Mouse (Mus musculus) lung, postnatal 0 days (tissue): ENCODE results near the gene Slc6a1.

Source experiments
- CTCF ChIP-seq: IDR thresholded peaks from 2 replicates; pipeline ENCODE4 v1.5.1; 2016; ENCODE audit warnings: antibody characterized with exemption, mild to moderate bottlenecking
- EP300 ChIP-seq: IDR thresholded peaks from 2 replicates; pipeline ENCODE4 v1.6.1; 2016; ENCODE audit warnings: antibody characterized with exemption, mild to moderate bottlenecking, control low read depth

GRCm38 (mm10) chr6:114345156-114345555 is 62.7 kb downstream of the Slc6a1 start:
- TF ChIP-seq EP300 (no peak), CTCF (peak; percentile 90)
